Mouse (Mus musculus): ENCODE measurements at regions not wholly inside any gene's neighbourhood (a gene's known extent, or its start where the extent isn't known, plus 50 kb on each side); places are given as distances from the start of the nearest gene placed in this dataset.

- no peak for TF ChIP-seq EP300 (IDR thresholded peaks at IDR 0.05; ENCODE audit: low read depth)
- no peak for TF ChIP-seq CTCF (IDR thresholded peaks at IDR 0.05; ENCODE audit: low read depth)
Measured at GRCm38 (mm10) chr9:18041346-18041745, 250.6 kb upstream of the Chordc1 start.
